10 mouse cellular contexts compared by ENCODE assay signal in genomic region chr4:39185680-39186079, GRCm38 (mm10).
"Had no signal": no experiment of that assay in that cellular context is flagged by ENCODE, and none has a peak within 500 bp of the region (broad histone marks: within the 10 kb centered on the region; RNA-seq: fewer than 3 reads in every experiment).

No protein-coding gene starts in this region.

- DNase-seq: kidney, adult 2 months; kidney, postnatal 25 days; layer of hippocampus, adult 9-11 months; liver; lung, adult 18-20 months; lung, postnatal 10 days; lung, postnatal 36 days; retina, postnatal 1 day; right cerebral cortex, postnatal 4 days; thymus, postnatal 25 days had no signal
